Mouse (Mus musculus) E14TG2a.4 (cell line): ENCODE measurements around the gene Rab3a.

Experiments used
- H3K27me3 ChIP-seq: 2 replicates; pipeline ENCODE4 v1.6.1; 2014; ENCODE audit warnings: low read length, control low read depth; ENCODE audit not compliant: insufficient read depth
- H3K36me3 ChIP-seq: 2 replicates; pipeline ENCODE4 v1.6.1; 2014; ENCODE audit warnings: low read length, control low read depth; ENCODE audit not compliant: insufficient read depth
- H3K4me1 ChIP-seq: replicated peaks from 2 replicates; pipeline ENCODE4 v1.6.1; 2014; ENCODE audit warnings: low read depth, low read length, control low read depth
- H3K4me3 ChIP-seq: replicated peaks from 2 replicates; pipeline ENCODE4 v1.5.1; 2014; ENCODE audit warnings: mild to moderate bottlenecking, low read length
- H3K9me3 ChIP-seq: 2 replicates; pipeline ENCODE4 v1.6.1; 2014; ENCODE audit warnings: low read length, control low read depth
- CTCF ChIP-seq: conservative IDR thresholded peaks from 2 replicates; pipeline ENCODE4 v1.5.1; 2014; ENCODE audit warnings: low read length
- NANOG ChIP-seq: IDR thresholded peaks from 2 replicates; pipeline ENCODE4 v1.6.1; 2014; ENCODE audit warnings: borderline replicate concordance, low read length, mixed read lengths
- POU5F1 ChIP-seq: IDR thresholded peaks from 2 replicates; pipeline ENCODE4 v1.6.1; 2014; ENCODE audit warnings: low read length, borderline replicate concordance

Gene Rab3a

DNA sequence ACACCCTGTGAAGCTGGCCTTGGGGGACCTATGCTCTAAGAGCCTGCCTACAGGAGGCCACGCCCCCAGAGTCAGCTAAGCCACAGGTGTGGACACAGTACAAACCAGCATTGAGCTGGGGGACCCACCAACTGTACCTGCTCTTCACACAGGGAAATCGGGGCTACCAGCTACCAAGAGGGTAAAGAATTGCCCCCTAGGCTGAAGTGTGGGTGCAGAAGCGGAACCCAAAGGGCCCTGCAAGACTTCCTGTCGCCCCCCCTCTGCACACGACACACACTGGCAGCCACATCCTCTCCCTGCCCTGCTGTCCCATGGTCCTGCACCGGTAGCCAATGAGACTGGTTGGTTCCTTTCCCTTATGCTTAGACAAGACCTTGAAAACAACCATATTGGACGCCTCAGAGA, 36.8 kb downstream of the Rab3a start:
- peaks cover 62% of the 10 kb centered on the region for H3K4me1 ChIP-seq
- peak overlapping the region; percentile 89 for H3K4me3 ChIP-seq
- TF ChIP-seq NANOG (no peak), CTCF (no peak), POU5F1 (no peak)
- peaks cover 26% of the 10 kb centered on the region for H3K36me3 ChIP-seq
- H3K9me3 ChIP-seq = no peaks in the 10 kb centered on the region
- peaks cover 24% of the 10 kb centered on the region for H3K27me3 ChIP-seq

DNA sequence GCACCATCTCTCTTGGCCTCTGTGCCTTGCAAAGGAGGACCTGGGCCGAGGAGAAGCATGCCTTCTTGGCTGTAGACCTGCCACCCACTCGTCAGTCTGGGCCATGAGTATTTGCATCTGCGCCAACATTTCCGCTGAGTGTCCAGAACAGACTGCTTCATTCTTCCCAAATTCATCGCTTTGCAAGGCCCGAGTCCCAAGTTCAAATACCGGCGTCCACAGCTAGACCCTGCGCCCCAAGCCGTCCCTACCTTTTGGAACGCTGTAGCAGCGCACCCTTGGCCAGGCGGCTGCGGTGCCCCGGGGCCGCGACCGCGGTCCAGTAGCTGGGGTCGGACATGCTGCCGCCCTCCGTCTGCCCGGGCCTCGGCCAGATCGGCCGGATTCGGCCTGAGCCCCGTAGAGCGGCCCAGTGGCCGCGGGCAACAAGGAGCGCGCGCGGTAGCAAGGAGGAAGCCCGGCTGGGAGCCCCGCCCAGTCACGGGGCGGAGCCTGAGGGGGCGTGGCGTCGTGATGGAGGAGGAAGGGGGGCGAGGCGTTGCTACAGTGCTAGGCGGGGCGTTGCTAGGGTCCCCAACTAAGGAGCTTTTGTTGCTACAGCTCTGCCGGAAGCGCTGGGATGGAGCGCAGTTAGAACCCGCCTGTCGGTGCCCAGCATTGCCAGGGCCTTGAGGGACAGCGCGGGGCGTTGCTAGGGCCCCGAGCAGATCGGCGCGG, 37.7 kb downstream of the Rab3a start:
- Histone ChIP-seq H3K9me3 (no peaks in the 10 kb centered on the region), H3K36me3 (peaks cover 18% of the 10 kb centered on the region), H3K4me3 (peak overlapping the region; percentile 89), H3K27me3 (peaks cover 27% of the 10 kb centered on the region), H3K4me1 (peaks cover 56% of the 10 kb centered on the region)
- no peak for TF ChIP-seq POU5F1
- no peak for TF ChIP-seq NANOG
- TF ChIP-seq CTCF = no peak

DNA sequence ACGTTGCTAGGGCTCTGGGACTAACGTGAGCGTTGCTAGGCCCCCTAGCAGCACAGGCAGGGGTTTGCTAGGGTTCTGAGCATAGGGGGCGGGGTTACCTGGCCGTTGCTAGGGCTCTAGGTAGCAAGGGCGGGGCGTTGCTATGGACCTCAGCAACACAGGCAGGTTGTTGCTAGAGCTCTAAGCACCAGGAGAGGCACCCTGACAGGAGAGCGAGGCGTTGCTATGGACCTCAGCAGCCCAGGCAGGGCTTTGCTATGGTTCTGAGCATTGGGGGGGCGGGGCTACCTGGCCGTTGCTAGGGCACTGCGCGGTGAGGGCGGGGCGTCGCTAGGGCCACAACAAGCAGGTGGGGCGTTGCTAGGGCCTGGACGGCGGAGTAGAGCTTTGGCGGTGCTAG, 38.2 kb downstream of the Rab3a start:
- H3K4me3 ChIP-seq = peak overlapping the region; percentile 89
- peaks cover 52% of the 10 kb centered on the region for H3K4me1 ChIP-seq
- peaks cover 29% of the 10 kb centered on the region for H3K27me3 ChIP-seq
- no peaks in the 10 kb centered on the region for H3K9me3 ChIP-seq
- peaks cover 14% of the 10 kb centered on the region; the same call in 1 of the 2 replicates for H3K36me3 ChIP-seq
- TF ChIP-seq NANOG = no peak
- no peak for TF ChIP-seq CTCF
- TF ChIP-seq POU5F1 = no peak

DNA sequence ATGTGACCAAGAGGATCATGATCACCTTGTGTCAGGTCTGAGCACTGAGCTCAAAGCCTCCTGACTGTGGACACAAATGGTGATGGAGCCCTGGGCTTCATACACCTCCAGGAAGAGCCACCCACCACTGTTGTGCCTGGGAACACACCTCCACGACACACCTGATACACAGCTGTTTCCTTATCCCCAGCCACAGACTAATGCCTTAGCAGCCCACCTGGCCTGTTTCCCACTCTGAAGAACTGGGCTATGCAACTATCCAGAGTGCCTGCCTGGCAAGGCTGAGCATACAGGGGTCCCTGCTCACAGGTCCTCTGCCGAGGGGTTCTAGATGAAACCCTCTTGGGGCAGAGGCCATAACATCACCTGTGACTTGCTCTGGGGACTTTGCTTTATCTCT, 39.7 kb downstream of the Rab3a start:
- peaks cover 53% of the 10 kb centered on the region for H3K4me1 ChIP-seq
- TF ChIP-seq POU5F1 = no peak
- no peak for TF ChIP-seq NANOG
- no peak for TF ChIP-seq CTCF
- H3K36me3 ChIP-seq = peaks cover 6% of the 10 kb centered on the region; the same call in 1 of the 2 replicates
- H3K4me3 ChIP-seq = no peak overlapping the region
- H3K9me3 ChIP-seq = no peaks in the 10 kb centered on the region
- peaks cover 43% of the 10 kb centered on the region for H3K27me3 ChIP-seq

DNA sequence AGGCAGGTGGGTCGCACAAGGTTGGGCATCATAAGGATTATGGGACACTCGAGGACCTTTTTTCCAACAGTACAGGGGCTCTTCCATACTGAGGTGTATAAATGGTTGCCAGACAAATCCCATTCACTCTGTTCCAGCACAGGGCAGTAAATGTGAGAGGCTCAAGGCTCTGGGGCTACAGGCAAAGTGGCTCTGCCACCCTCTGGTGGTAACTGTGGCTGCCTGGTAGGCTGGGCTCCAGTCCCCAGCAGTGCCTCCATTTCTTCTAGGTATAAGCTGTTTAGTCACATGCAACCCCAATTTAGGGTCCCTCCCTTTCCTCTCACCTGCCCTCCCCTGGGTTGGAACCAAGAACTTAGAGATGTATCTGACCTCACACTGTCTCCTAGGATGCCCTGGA, 40.9 kb downstream of the Rab3a start:
- TF ChIP-seq CTCF = no peak
- TF ChIP-seq POU5F1 = no peak
- TF ChIP-seq NANOG = no peak
- Histone ChIP-seq H3K36me3 (no peaks in the 10 kb centered on the region), H3K9me3 (no peaks in the 10 kb centered on the region), H3K4me3 (no peak overlapping the region), H3K4me1 (peaks cover 59% of the 10 kb centered on the region), H3K27me3 (peaks cover 53% of the 10 kb centered on the region)

DNA sequence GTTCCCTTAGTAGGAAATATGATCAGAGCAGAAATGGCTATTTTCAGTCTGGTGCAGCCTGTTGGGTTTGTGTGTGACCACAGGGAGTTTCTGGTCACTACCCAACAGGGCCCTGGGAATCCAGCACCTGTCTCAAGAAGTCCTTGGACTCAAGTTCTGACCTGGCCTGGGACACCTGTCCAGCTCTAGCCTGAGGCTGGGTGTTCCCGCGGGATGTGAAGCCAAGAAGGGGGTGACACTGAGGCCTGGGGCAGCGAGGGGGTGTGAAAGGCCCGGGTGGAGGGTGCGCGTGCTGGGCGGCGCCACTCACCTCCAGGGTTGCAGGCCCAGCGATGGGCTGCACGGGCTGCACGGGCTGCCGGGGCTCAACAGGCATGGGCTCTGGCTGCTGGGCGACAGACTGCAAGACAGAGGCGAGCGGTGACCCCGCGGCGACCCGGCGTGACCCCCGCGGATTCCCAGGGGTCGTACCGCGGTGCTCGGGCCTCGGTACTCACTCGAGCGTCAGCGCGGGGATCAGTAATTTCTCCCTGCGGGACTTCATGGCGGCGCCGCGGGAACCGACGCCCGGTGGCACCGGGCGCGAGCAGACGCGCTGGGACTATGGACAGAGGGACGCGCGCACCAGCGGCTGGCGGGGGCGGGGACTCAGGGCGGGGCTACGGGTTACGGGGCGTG, 42.1 kb downstream of the Rab3a start:
- Histone ChIP-seq H3K9me3 (no peaks in the 10 kb centered on the region), H3K4me3 (peak overlapping the region; percentile 86), H3K4me1 (peaks cover 58% of the 10 kb centered on the region), H3K36me3 (no peaks in the 10 kb centered on the region), H3K27me3 (peaks cover 53% of the 10 kb centered on the region)
- TF ChIP-seq NANOG = no peak
- no peak for TF ChIP-seq POU5F1
- TF ChIP-seq CTCF = no peak

DNA sequence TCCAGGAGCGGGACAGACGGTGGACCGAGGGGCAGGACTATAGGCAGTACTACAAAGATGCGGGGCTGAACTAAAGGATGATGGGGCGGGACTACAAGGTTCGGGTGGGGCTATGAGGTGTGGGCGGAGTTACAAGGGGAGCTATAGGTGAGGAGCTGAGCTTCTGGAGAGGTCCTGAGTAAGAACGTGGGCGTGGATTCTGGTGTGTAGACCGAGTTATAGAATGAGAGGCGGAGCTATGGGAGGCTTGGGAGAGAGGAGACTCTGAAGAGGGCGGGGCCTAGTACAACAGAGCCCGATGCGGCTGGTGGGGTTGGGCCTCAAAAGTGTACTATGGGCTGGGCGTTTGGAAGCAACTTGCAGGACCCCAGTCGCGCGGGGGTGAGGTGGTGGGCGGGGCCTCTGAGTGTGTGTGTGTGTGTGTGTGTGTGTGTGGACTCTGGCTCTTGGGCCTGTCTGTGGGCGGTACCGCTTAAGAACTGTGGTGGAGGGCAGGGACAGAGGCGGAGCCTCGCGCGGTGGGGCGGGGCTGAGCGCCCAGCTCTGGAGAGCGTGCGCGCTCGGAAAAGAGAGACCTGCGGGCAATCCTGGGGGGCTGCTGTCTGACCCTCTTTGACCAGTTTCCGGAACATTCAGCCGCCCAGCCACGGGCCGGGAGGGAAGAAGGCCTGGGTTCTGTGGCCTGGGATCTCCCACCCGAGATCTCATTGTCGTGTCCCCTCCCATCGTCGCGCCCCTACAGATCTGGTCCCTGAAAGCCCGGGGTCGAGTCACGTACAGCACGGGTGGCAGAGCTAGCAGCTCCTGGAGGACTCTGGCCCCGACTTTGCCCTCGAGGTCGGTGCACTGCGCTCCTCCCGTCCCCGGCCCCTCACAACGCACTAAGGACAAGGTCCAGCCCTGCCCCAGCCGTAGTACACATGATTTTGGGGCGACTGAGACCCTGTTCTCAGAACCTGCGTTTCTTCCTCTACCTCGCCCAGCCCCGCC, 42.9 kb downstream of the Rab3a start:
- peak overlapping the region; percentile 86 for H3K4me3 ChIP-seq
- peaks cover 53% of the 10 kb centered on the region for H3K27me3 ChIP-seq
- no peaks in the 10 kb centered on the region for H3K36me3 ChIP-seq
- no peaks in the 10 kb centered on the region for H3K9me3 ChIP-seq
- peaks cover 61% of the 10 kb centered on the region for H3K4me1 ChIP-seq
- no peak for TF ChIP-seq POU5F1
- no peak for TF ChIP-seq NANOG
- TF ChIP-seq CTCF = no peak

DNA sequence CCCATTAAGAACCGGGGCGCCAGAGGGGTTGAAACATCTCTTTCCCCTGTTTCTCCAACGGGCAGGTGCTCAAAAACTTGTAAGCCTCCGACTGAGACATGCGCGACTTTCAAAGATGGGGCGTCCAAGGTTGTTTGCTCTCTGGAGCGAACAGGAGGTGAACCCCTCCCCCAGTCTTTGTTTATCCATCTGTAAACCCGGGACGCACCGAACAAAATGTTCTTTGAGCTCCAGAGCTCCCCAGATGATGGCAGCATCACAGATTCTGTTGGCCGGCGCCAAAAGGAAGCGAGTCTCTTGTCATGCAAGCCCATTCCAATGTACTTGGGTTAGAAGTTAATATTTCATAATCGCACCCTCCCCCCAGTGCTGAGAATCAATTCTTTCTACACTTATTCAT, 43.8 kb downstream of the Rab3a start:
- H3K4me3 ChIP-seq = peak overlapping the region; percentile 86
- TF ChIP-seq POU5F1 = no peak
- no peak for TF ChIP-seq CTCF
- no peak for TF ChIP-seq NANOG
- H3K27me3 ChIP-seq = peaks cover 53% of the 10 kb centered on the region
- H3K9me3 ChIP-seq = no peaks in the 10 kb centered on the region
- H3K36me3 ChIP-seq = no peaks in the 10 kb centered on the region
- peaks cover 65% of the 10 kb centered on the region for H3K4me1 ChIP-seq
